ENCODE assay signal across 8 mouse cellular contexts in the genomic region with DNA sequence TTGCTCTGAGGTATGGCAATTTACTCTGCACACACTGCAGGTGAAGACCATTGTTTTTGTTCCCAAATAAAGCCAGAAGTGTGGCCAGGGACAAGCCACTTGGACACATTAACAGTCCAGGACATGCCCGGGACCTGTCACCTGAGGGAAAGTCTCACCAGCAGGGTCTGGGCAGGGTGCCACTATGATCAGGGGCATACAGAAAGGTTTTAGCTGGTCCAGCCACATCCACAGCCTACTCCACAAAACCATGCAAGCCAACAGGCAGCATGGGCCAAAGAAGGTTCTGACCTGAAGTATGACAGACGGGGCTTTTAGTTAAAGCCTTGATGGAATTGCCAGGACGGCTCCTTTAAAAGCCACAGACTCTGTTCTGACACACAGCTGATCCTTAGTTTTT. TPM values are rescaled to one million over a fixed set of nuclear protein-coding genes. Genes with fewer than 3 reads are reported as not detected.
DNase-seq lines count a peak whose midpoint lies in the region; ATAC-seq and TF ChIP-seq lines count a peak whose summit lies in the region.

No protein-coding gene starts in this region.

- DNase-seq in left cerebral cortex, postnatal 4 days, result peak; percentile 62
- DNase-seq in left cerebral cortex, postnatal 25 days (ENCODE audit: low spot score in 2 of 2), result no peak
- DNase-seq in hindbrain, embryonic 10.5 days (ENCODE audit: low spot score), result peak; percentile 34
- no peak for DNase-seq in midbrain, postnatal 0 days (ENCODE audit: low spot score)
- no peak for DNase-seq in gastrocnemius, postnatal 10 days
- no peak for DNase-seq in right cerebral cortex, postnatal 36 days (ENCODE audit: low spot score in 2 of 2)
- no peak for DNase-seq in urinary bladder, postnatal 36 days (ENCODE audit: low spot score in 2 of 2)

- H3K4me1 ChIP-seq in embryonic facial prominence, embryonic 12.5 days, result peaks cover 26% of the 10 kb centered on the region; the same call in 1 of the 2 replicates
- peaks cover 51% of the 10 kb centered on the region for H3K4me1 ChIP-seq in hindbrain, embryonic 10.5 days (replicated peaks)
- H3K4me1 ChIP-seq in midbrain, postnatal 0 days (ENCODE audit: insufficient read depth, low read length), result 0 out of 2 replicates have a peak, but pooled peaks cover 2% of the 10 kb centered on the region

- WGBS in embryonic facial prominence, embryonic 12.5 days, result 63% methylated on average over 3 of the region's 3 CpGs
- WGBS in hindbrain, embryonic 10.5 days, result 60% methylated on average over 3 of the region's 3 CpGs
- WGBS in midbrain, postnatal 0 days, result 51% methylated on average over 3 of the region's 3 CpGs

- H3K9me3 ChIP-seq in embryonic facial prominence, embryonic 12.5 days, result no peaks in the 10 kb centered on the region
- H3K9me3 ChIP-seq in hindbrain, embryonic 10.5 days, result no peaks in the 10 kb centered on the region
- no peaks in the 10 kb centered on the region for H3K9me3 ChIP-seq in midbrain, postnatal 0 days (ENCODE audit: low read length)

- H3K9ac ChIP-seq in embryonic facial prominence, embryonic 12.5 days, result no peak overlapping the region
- no peak overlapping the region for H3K9ac ChIP-seq in midbrain, postnatal 0 days (replicated peaks; ENCODE audit: low read length, poor library complexity, severe bottlenecking)

- H3K27ac ChIP-seq in embryonic facial prominence, embryonic 12.5 days, result 0 out of 2 replicates have a peak overlapping the region, but pooled peaks have one; percentile 0
- peak overlapping the region; percentile 79 for H3K27ac ChIP-seq in hindbrain, embryonic 10.5 days
- H3K27ac ChIP-seq in midbrain, postnatal 0 days (ENCODE audit: low read depth, low read length), result 0 out of 2 replicates have a peak overlapping the region, but pooled peaks have one; percentile 26

- no peak overlapping the region for H3K4me3 ChIP-seq in embryonic facial prominence, embryonic 12.5 days
- H3K4me3 ChIP-seq in hindbrain, embryonic 10.5 days, result no peak overlapping the region
- H3K4me3 ChIP-seq in midbrain, postnatal 0 days (ENCODE audit: low read depth, low read length), result no peak overlapping the region

- H3K4me2 ChIP-seq in embryonic facial prominence, embryonic 12.5 days (replicated peaks), result no peak overlapping the region
- H3K4me2 ChIP-seq in midbrain, postnatal 0 days (ENCODE audit: low read depth, low read length, poor library complexity, severe bottlenecking), result no peak overlapping the region

- no peak for TF ChIP-seq CTCF in midbrain, postnatal 0 days (IDR thresholded peaks at IDR 0.05)

- intact Hi-C loops in left cerebral cortex, postnatal 4 days (cut with DNase I), result no loop called here
- intact Hi-C loops in left cerebral cortex, postnatal 25 days (cut with DNase I), result loop anchor here (5.0 kb wide), 2 partner anchors 832 to 882 kb away; no protein-coding TSS in a partner anchor

- H3K27me3 ChIP-seq in embryonic facial prominence, embryonic 12.5 days, result no peaks in the 10 kb centered on the region
- H3K27me3 ChIP-seq in hindbrain, embryonic 10.5 days (ENCODE audit: insufficient read depth, poor library complexity, severe bottlenecking), result no peaks in the 10 kb centered on the region
- H3K27me3 ChIP-seq in midbrain, postnatal 0 days (ENCODE audit: insufficient read depth, low read length), result no peaks in the 10 kb centered on the region

- H3K36me3 ChIP-seq in embryonic facial prominence, embryonic 12.5 days, result peaks cover 44% of the 10 kb centered on the region
- peaks cover 54% of the 10 kb centered on the region for H3K36me3 ChIP-seq in hindbrain, embryonic 10.5 days
- peaks cover 23% of the 10 kb centered on the region for H3K36me3 ChIP-seq in midbrain, postnatal 0 days (ENCODE audit: insufficient read depth, low read length)

- ATAC-seq in embryonic facial prominence, embryonic 12.5 days (ENCODE audit: insufficient number of reproducible peaks, insufficient read depth, low FRiP score, low TSS enrichment), result no peak
- 0 out of 2 replicates have a peak, but pooled peaks have one; percentile 32 for ATAC-seq in midbrain, postnatal 0 days (ENCODE audit: low FRiP score)

RNA-seq across cellular contexts. Expression of gene Rgma, which starts 49.4 kb away (rescaled TPM):
- 100 to 1,000 TPM; 185 to 206 TPM for total RNA-seq in left cerebral cortex, postnatal 4 days (2021)
- 10 to 100 TPM; 62.3 to 66.1 TPM for total RNA-seq in left cerebral cortex, postnatal 25 days (2021)
- 24.3 and 28.1 TPM in 2 replicates for polyA plus RNA-seq in embryonic facial prominence, embryonic 12.5 days (2016; fragmentation: Nextera tagmentation; extraction: Ambion mirVana)
- polyA plus RNA-seq in hindbrain, embryonic 10.5 days (2016; fragmentation: Nextera tagmentation; extraction: Ambion mirVana), result 38.4 and 51.1 TPM in 2 replicates
- 129 and 160 TPM in 2 replicates for total RNA-seq in midbrain, postnatal 0 days (2014; rRNA removed)
- polyA plus RNA-seq in midbrain, postnatal 0 days (2015; fragmentation: Nextera tagmentation; extraction: Ambion mirVana), result 42.7 and 42.9 TPM in 2 replicates
- total RNA-seq in gastrocnemius, postnatal 10 days (2021), result 10 to 100 TPM; 93.3 to 94.9 TPM

Comparison
In these comparisons a context has a peak if more than half of its experiments do, and no peak if none do; other contexts are left out.
1. DNase-seq: peak in left cerebral cortex, postnatal 4 days (single experiment) and hindbrain, embryonic 10.5 days (single experiment); none in left cerebral cortex, postnatal 25 days (0 of 2), midbrain, postnatal 0 days (single experiment), gastrocnemius, postnatal 10 days (single experiment), right cerebral cortex, postnatal 36 days (0 of 2) and urinary bladder, postnatal 36 days (0 of 2).
2. H3K27ac ChIP-seq: peak in every context shown above with its lines; median percentile 79 in hindbrain, embryonic 10.5 days; 26 in midbrain, postnatal 0 days; 0 in embryonic facial prominence, embryonic 12.5 days.